Mouse (Mus musculus) cortical plate, adult 2 months (tissue): ENCODE data around the gene Vtcn1.

ENCODE experiments used
- CTCF ChIP-seq: fragments of 200-500 bp; IDR thresholded peaks from 2 replicates; pipeline ENCODE4 v1.5.1; 2011; ENCODE audit warnings: mild to moderate bottlenecking, control low read depth, low read length; ENCODE audit not compliant: insufficient read depth; ENCODE audit errors: extremely low read depth
- POLR2A ChIP-seq: fragments of 200-500 bp; IDR thresholded peaks from 2 replicates; pipeline ENCODE4 v1.6.1; 2011; ENCODE audit warnings: mild to moderate bottlenecking, low read length, control low read depth; ENCODE audit not compliant: insufficient read depth; ENCODE audit errors: extremely low read depth

- no peak for TF ChIP-seq CTCF
- TF ChIP-seq POLR2A: no peak
Measured at GRCm38 (mm10) chr3:100895500-100895899, 70.2 kb downstream of the Vtcn1 start.
